Mouse (Mus musculus): ENCODE data around the gene Znrd1. TPM values are rescaled to one million over a fixed set of nuclear protein-coding genes. Genes with fewer than 3 reads are reported as not detected.

The Znrd1 gene
- polyA plus RNA-seq, 1 experiment from 2014 or later: 51.7 TPM

DNA sequence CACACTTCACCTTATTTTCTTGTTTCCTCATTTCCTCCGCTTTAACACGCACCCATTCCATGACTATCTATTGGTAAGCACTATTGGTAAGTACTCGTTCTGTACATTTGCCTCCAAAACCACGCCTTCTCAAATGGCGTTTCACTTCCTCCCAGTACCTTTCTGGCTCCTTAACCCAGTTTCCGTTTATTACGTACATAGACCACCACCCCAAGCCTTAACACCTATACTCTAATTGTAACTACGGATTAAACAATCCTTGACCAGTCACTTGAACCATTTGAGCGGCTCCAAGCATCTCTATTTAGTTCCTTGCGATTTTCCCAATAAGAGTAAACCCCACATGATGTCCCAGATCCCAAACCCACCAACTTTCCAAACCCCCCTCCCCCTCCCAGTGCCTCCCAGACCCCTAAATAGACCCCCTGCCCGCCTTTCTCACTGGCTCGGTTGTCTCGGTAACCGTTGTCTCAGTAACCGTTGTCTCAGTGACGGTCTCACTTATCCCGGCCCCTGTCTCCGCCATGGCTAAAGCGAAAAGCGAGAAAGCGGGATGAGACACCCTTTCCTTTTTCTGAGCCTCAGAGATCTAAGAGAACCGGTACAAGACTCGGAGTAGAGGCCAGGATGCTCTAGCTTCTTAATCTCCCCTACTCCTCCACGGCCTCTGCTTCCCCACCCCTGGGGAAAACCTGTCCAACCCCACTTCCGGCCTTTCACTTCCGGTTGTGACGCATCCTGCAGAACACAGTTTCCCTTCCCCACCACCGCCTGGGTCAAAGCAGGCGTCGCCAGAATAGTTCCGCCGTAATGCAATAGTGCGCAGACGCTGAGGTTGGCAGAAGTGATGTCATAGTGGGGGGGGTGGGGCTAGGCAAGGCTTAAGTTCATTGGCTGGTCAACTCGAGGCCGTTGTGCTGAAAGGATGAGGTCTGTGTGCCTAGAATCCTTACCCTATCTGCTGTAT lies 7.1 kb downstream of the Znrd1 start, which contains the start of gene Ppp1r11:
TSS of gene Ppp1r11 (minus strand) at position 761 of the 967 bp plus-strand sequence.
- peak; percentile 96 for ATAC-seq
- Histone ChIP-seq H3K27me3 (replicated peaks; ENCODE audit: control insufficient read depth, insufficient read depth, low read length) (no peaks in the 10 kb centered on the region), H3K36me3 (ENCODE audit: control insufficient read depth, insufficient read depth, low read length) (peaks cover 12% of the 10 kb centered on the region), H3K27ac (ENCODE audit: low read depth, low read length) (peak within 1 kb of the TSS; percentile 89), H3K4me2 (ENCODE audit: low read length) (peak within 1 kb of the TSS; percentile 79), H3K4me1 (ENCODE audit: control insufficient read depth, insufficient read depth, low read depth, low read length) (peaks cover 19% of the 10 kb centered on the region), H3K9me3 (ENCODE audit: control insufficient read depth, low read length) (no peaks in the 10 kb centered on the region), H3K4me3 (ENCODE audit: low read length) (peak within 1 kb of the TSS; percentile 81), H3K9ac (ENCODE audit: low read depth, low read length) (peak within 1 kb of the TSS; percentile 79)
- WGBS: 2% methylated on average over 36 of the region's 36 CpGs

DNA sequence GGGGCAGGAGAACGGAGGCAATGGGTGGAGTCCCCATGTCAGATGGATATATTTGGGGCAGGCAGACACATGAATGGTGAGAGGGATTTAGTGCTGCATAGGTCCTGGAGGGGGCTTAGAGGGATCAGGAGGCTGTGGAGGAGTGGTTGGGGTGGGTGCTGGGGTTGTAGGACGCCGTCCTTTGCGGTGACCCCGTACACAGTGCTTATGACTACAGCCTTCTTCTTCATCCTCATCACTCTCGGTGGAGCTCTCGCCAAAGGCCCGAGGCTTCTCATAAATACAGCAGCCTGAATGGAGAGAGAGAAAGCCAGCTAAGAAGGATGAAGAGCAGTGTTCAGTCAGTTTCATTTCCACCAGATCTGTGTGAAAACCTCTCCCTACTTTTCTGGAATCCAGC lies 9.1 kb downstream of the Znrd1 start:
- H3K4me3 ChIP-seq (ENCODE audit: low read length): no peak overlapping the region
- H3K9ac ChIP-seq (ENCODE audit: low read depth, low read length): no peak overlapping the region
- H3K27me3 ChIP-seq (replicated peaks; ENCODE audit: control insufficient read depth, insufficient read depth, low read length): peaks cover 11% of the 10 kb centered on the region; the same call in 1 of the 2 replicates
- no peaks in the 10 kb centered on the region for H3K9me3 ChIP-seq (ENCODE audit: control insufficient read depth, low read length)
- H3K4me1 ChIP-seq (ENCODE audit: control insufficient read depth, insufficient read depth, low read depth, low read length): peaks cover 23% of the 10 kb centered on the region
- H3K4me2 ChIP-seq (ENCODE audit: low read length): no peak overlapping the region
- WGBS: 96% methylated on average over 8 of the region's 8 CpGs
- peaks cover 12% of the 10 kb centered on the region for H3K36me3 ChIP-seq (ENCODE audit: control insufficient read depth, insufficient read depth, low read length)
- no peak for ATAC-seq
- no peak overlapping the region for H3K27ac ChIP-seq (ENCODE audit: low read depth, low read length)

DNA sequence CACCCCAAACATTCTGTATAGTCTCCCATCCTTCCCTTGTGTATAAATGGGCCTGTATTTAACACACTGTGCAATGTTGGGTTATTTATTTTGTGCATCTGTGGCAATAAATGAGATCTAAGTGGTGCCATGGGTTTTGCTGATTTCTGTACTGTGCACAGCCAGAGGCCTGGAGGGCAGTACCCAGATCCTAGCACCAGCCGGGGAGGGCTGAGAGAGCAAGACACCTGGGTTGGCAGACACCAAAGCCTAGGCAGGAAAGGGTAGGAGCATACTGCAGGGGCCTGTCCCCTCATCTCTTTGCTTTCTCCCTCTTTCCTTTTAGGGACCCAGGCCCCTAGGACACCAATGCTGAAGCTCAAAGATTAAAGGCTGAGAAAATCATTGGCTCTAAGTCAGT lies 10.1 kb downstream of the Znrd1 start:
- Histone ChIP-seq H3K4me3 (ENCODE audit: low read length) (no peak overlapping the region), H3K4me2 (ENCODE audit: low read length) (no peak overlapping the region), H3K9me3 (ENCODE audit: control insufficient read depth, low read length) (no peaks in the 10 kb centered on the region), H3K9ac (ENCODE audit: low read depth, low read length) (no peak overlapping the region), H3K36me3 (ENCODE audit: control insufficient read depth, insufficient read depth, low read length) (peaks cover 12% of the 10 kb centered on the region), H3K4me1 (ENCODE audit: control insufficient read depth, insufficient read depth, low read depth, low read length) (peaks cover 24% of the 10 kb centered on the region), H3K27ac (ENCODE audit: low read depth, low read length) (no peak overlapping the region), H3K27me3 (replicated peaks; ENCODE audit: control insufficient read depth, insufficient read depth, low read length) (peaks cover 14% of the 10 kb centered on the region)
- no peak for ATAC-seq
- WGBS: 100% methylated on average over 1 of the region's 1 CpGs

DNA sequence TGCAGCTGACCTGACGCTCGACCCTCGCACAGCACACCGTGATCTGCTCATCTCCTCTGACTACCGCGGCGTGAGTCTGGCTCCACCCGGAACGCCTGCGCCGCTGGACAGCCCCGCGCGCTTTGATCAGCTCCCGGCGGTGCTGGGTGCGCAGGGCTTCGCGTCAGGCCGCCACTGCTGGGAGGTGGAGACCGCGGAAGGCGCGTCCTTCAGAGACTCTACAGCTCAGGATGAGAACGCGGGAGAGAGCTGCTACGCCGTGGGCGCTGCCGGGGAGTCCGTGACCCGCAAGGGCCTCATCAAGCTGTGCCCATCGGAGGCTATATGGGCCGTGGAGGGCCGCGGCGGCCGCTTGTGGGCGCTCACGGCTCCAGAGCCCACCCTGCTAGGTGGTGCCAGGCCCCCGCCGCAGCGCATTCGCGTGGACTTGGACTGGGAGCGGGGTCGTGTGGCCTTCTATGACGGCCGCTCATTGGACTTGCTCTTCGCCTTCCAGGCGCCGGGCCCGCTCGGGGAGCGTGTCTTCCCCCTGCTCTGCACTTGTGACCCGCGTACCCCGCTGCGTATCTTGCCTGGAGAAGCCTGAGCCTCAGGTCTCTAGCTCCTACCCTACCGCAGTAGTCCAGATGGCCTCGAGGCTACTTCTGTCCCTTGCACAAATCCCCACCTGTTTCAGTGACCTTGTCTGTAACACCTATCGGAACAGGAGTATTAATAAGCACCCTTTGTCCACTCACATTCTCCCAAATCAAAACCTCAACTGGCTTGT lies 11.1 kb downstream of the Znrd1 start:
- WGBS: under 1% methylated on average over 53 of the region's 62 CpGs
- H3K27ac ChIP-seq (ENCODE audit: low read depth, low read length): peak overlapping the region; percentile 84
- H3K4me2 ChIP-seq (ENCODE audit: low read length): peak overlapping the region; percentile 94

DNA sequence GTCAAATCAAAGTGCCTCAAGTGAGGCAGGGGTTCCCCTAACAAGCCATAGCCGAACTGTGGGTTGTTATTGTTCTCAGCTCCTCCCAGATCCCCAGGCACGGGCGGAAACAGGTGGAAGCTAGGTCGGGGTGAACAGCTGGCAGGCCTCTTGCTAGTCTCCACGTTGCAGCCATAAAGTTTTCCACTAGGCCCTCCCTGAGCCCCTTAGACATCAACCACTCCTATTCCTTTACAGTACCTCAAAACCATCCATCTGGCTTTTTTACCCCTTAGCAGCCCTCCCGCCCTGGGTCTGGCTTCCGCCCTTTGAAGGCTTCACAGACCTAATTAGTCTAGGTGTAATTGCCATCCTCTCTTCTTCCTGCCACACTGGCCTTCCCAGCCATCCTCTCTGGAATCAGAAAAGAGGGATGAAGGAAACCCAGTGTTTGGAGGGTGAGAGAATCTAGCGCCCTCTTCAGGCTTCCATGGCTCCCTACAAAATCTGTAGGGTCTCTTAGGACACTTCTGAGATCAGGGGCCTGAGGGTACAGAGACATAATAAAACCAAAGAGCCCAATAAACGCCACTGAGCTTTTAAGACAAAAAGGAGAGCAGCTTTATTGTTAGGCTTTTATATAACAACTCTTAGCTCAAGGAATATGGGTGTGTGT lies 14.1 kb downstream of the Znrd1 start:
- Histone ChIP-seq H3K27ac (ENCODE audit: low read depth, low read length) (no peak overlapping the region), H3K36me3 (ENCODE audit: control insufficient read depth, insufficient read depth, low read length) (peaks cover 10% of the 10 kb centered on the region), H3K9me3 (ENCODE audit: control insufficient read depth, low read length) (no peaks in the 10 kb centered on the region), H3K9ac (ENCODE audit: low read depth, low read length) (no peak overlapping the region), H3K27me3 (replicated peaks; ENCODE audit: control insufficient read depth, insufficient read depth, low read length) (peaks cover 30% of the 10 kb centered on the region), H3K4me2 (ENCODE audit: low read length) (no peak overlapping the region), H3K4me1 (ENCODE audit: control insufficient read depth, insufficient read depth, low read depth, low read length) (peaks cover 22% of the 10 kb centered on the region), H3K4me3 (ENCODE audit: low read length) (no peak overlapping the region)
- no peak for ATAC-seq
- WGBS: 31% methylated on average over 9 of the region's 9 CpGs

More for the DNA sequence above, 11.1 kb downstream of the Znrd1 start:
- Histone ChIP-seq H3K9me3 (ENCODE audit: control insufficient read depth, low read length) (no peaks in the 10 kb centered on the region), H3K36me3 (ENCODE audit: control insufficient read depth, insufficient read depth, low read length) (peaks cover 12% of the 10 kb centered on the region), H3K27me3 (replicated peaks; ENCODE audit: control insufficient read depth, insufficient read depth, low read length) (peaks cover 23% of the 10 kb centered on the region), H3K4me1 (ENCODE audit: control insufficient read depth, insufficient read depth, low read depth, low read length) (peaks cover 32% of the 10 kb centered on the region), H3K9ac (ENCODE audit: low read depth, low read length) (peak overlapping the region; percentile 78), H3K4me3 (ENCODE audit: low read length) (peak overlapping the region; percentile 52)
- peak; percentile 73 for ATAC-seq

DNA sequence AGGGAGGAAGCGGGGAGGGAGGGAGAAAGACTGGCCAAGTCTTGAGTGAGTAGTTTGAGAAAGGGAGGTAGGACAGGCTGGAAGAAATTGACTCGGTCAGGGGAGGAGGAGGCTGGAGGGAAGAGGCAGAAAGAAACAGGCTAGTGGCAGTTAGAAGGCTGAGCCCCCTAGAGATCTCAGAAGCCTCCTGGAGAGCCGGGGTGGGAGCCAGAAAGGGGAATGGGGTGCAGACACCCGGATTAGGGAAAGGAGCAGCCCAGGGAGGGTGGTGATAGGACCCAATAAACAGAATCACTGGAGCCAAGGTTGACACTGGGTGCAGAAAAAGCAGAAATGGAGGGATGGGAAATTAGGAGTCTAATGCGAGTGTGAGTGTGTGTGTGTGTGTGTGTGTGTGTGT lies 14.7 kb downstream of the Znrd1 start:
- H3K4me1 ChIP-seq (ENCODE audit: control insufficient read depth, insufficient read depth, low read depth, low read length): peaks cover 22% of the 10 kb centered on the region
- peaks cover 5% of the 10 kb centered on the region; the same call in 1 of the 2 replicates for H3K36me3 ChIP-seq (ENCODE audit: control insufficient read depth, insufficient read depth, low read length)
- WGBS: 22% methylated on average over 5 of the region's 5 CpGs
- H3K27me3 ChIP-seq (replicated peaks; ENCODE audit: control insufficient read depth, insufficient read depth, low read length): peaks cover 30% of the 10 kb centered on the region
- H3K9me3 ChIP-seq (ENCODE audit: control insufficient read depth, low read length): no peaks in the 10 kb centered on the region
- ATAC-seq: no peak
- no peak overlapping the region for H3K27ac ChIP-seq (ENCODE audit: low read depth, low read length)
- H3K9ac ChIP-seq (ENCODE audit: low read depth, low read length): no peak overlapping the region
- H3K4me3 ChIP-seq (ENCODE audit: low read length): no peak overlapping the region; the same call in 1 of the 2 replicates
- H3K4me2 ChIP-seq (ENCODE audit: low read length): peak overlapping the region; percentile 82

DNA sequence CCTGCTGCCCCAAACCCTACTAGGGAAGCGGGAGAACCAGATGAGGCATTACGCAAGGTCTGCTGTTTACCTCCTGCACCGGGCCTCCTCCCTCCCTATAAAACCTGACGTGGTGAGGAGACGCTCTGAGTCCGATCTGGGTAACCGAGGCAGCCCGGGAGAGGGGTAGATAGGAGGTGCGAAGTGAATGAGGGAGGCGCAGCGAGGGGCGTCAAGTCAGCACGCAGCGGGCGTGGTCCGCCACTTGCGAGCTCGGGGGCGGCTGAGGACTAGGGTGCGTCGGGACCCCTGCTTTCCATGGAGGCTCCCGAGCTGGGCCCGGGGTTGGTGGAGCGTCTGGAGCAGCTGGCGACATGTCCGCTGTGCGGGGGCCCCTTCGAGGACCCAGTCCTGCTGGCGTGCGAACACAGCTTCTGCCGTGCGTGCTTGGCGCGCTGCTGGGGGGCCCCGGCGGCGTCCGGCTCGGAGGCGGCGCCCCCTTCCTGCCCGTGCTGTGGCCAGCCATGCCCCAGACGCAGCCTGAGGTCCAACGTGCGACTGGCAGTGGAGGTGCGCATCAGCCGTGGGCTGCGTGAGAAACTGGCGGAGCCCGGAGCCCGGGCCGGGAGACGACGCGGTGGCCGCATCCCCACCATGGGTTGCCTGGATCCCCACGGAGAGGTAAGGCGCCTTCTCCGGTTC lies 15.4 kb downstream of the Znrd1 start, which contains the start of gene Rnf39:
TSS of gene Rnf39 (plus strand) at position 128 of the 681 bp plus-strand sequence.
- Histone ChIP-seq H3K36me3 (ENCODE audit: control insufficient read depth, insufficient read depth, low read length) (no peaks in the 10 kb centered on the region), H3K9ac (ENCODE audit: low read depth, low read length) (peak within 1 kb of the TSS; percentile 68), H3K4me3 (ENCODE audit: low read length) (peak within 1 kb of the TSS; percentile 48), H3K27me3 (replicated peaks; ENCODE audit: control insufficient read depth, insufficient read depth, low read length) (peaks cover 30% of the 10 kb centered on the region), H3K4me1 (ENCODE audit: control insufficient read depth, insufficient read depth, low read depth, low read length) (peaks cover 22% of the 10 kb centered on the region), H3K4me2 (ENCODE audit: low read length) (peak within 1 kb of the TSS; percentile 82), H3K27ac (ENCODE audit: low read depth, low read length) (no peak within 1 kb of the TSS), H3K9me3 (ENCODE audit: control insufficient read depth, low read length) (no peaks in the 10 kb centered on the region)
- 4% methylated on average over 50 of the region's 59 CpGs for WGBS
- 0 out of 2 replicates have a peak, but pooled peaks have one; percentile 1 for ATAC-seq

DNA sequence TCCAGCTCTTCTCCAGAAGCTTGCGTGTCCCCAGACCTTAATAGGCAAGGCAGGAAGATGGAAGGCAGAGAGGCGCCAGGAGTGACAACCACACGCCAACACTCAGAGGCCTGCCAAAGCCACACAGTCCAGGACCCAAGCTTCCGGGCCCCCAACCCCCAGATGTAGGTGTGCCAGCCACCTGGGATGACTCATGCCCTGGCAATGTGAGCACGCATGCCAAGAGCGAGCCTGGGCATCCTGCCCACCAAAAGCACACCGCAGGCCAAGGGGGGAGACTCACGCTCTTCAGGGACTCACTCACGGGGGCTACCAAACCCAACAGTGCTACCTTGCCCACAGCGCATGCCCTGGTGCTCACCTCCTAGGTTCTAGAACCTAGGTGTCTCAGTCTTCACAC lies 16.0 kb downstream of the Znrd1 start:
- WGBS: 46% methylated on average over 9 of the region's 10 CpGs
- no peak overlapping the region for H3K9ac ChIP-seq (ENCODE audit: low read depth, low read length)
- peak overlapping the region; percentile 48 for H3K4me3 ChIP-seq (ENCODE audit: low read length)
- H3K9me3 ChIP-seq (ENCODE audit: control insufficient read depth, low read length): no peaks in the 10 kb centered on the region
- peaks cover 19% of the 10 kb centered on the region for H3K4me1 ChIP-seq (ENCODE audit: control insufficient read depth, insufficient read depth, low read depth, low read length)
- ATAC-seq: no peak
- H3K36me3 ChIP-seq (ENCODE audit: control insufficient read depth, insufficient read depth, low read length): no peaks in the 10 kb centered on the region
- no peak overlapping the region for H3K27ac ChIP-seq (ENCODE audit: low read depth, low read length)
- H3K27me3 ChIP-seq (replicated peaks; ENCODE audit: control insufficient read depth, insufficient read depth, low read length): peaks cover 30% of the 10 kb centered on the region
- H3K4me2 ChIP-seq (ENCODE audit: low read length): peak overlapping the region; percentile 82

Data from hindbrain, embryonic 16.5 days (tissue).